Mouse (Mus musculus) cerebellum, adult 2 months (tissue): ENCODE data around the gene Rhbdf2.

Experiments
- CTCF ChIP-seq: fragments of 200-500 bp; IDR thresholded peaks from 2 replicates; pipeline ENCODE4 v1.5.1; 2011; ENCODE audit warnings: low read depth, mild to moderate bottlenecking, control low read depth, low read length, moderate library complexity, borderline replicate concordance; ENCODE audit not compliant: insufficient read depth
- POLR2A ChIP-seq: fragments of 200-500 bp; IDR thresholded peaks from 2 replicates; pipeline ENCODE4 v1.6.1; 2011; ENCODE audit warnings: low read length, control low read depth, borderline replicate concordance; ENCODE audit not compliant: insufficient read depth

- TF ChIP-seq POLR2A: no peak
- no peak for TF ChIP-seq CTCF
Measured at GRCm38 (mm10) chr11:116619561-116619960, 7.3 kb downstream of the Rhbdf2 start.
